Mouse (Mus musculus): ENCODE results near the gene R3hdml. TPM values are rescaled to one million over a fixed set of nuclear protein-coding genes. Genes with fewer than 3 reads are reported as not detected.
A peak's percentile ranks its signal among the peaks of the same experiment; 100 is the strongest.

The R3hdml gene
- total RNA-seq, 2 experiments from 2014 or later, result not detected

DNA sequence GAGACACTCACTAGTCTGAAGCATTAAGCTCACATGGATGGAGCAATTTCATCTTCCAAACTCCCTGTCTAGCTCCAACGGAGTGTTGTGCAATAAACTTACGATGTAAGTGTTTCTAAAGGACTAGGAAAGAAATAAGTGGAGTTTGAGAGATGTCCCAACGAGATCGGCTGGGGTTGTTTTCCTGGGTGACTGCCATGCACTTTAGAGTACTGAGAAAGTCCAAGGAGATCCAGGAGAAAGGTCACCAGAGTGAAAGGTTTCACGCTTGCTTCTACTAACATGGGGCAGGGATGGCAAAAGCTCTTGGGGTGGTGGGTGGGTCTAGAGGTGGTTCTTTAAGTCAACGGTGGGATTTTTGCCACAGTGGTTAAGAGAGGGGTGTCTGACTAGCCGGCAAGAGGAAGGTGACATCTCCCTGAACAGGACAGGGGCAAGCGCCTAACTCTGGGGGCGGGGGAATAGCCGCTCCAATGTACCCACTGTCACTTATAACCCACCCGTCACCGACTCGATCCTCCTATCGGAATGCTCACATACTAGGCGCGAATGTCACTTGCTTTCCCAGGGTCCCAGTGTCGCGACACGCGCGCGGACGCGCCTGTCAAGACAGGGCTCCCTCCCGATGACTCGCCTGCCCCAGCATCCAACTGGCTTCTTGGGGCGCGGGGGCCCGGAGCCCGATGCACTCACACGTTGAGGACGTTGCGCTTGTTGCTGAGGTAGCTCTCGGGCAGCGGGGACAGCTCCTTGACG lies 20.2 kb upstream of the R3hdml start:
- DNase-seq (ENCODE audit: low spot score in 2 of 2), result no peak

DNA sequence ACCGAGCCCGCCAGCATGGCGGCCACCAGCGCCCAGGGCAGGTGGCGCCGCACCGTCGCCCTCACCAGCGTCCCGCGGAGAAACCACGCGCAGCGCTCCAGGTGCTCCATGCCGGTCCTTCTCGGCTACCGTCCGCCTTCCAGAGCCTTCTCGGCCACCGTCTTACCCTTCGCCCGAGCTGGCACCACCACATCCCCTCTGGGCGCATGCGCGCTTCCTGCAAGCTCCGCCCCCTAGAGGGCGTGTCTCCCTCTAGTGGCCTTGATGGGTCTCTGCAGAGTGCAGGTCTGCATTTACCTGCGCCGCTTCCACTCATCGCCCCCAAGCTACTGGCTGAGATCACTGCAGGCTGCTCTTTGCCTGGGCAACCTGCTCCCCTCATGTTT lies 19.7 kb upstream of the R3hdml start, which contains the start of gene Fitm2:
Gene Fitm2 (minus strand): TSS at position 164 of the 386 bp plus-strand sequence.
- peak; percentile 86 to 94 for DNase-seq (ENCODE audit: low spot score in 2 of 2)

DNA sequence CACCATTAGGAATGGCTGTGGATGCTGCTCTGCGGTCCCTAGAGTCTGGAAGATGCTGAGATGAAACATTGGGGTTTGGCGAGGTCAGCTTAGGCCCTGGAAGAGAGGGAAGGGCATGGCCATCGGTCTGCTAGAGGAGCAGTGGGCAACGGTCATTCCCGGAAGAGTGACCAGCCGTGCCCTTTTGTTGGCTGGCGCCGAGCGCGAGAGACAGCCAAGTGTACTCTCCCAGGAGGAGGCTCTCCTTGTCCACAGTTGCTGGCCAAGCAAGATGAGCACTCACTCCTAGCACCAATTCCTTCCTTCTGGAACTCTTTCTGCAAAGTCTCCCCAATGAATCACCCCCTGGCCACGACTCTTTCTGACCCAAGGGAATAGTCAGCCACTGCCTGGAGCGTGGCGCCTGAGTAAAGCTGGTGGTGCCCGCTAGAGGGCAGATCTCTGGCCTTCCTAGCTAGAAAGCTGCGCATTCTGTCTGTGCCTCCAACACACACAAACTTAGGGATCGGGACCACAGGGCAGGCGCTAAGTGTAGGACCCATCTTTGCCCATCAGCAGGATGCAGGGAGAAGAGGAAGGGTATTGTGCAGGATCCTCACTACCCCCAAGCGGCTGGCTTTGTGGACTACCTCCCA lies 11.8 kb upstream of the R3hdml start:
- no peak for DNase-seq (ENCODE audit: low spot score in 2 of 2)

DNA sequence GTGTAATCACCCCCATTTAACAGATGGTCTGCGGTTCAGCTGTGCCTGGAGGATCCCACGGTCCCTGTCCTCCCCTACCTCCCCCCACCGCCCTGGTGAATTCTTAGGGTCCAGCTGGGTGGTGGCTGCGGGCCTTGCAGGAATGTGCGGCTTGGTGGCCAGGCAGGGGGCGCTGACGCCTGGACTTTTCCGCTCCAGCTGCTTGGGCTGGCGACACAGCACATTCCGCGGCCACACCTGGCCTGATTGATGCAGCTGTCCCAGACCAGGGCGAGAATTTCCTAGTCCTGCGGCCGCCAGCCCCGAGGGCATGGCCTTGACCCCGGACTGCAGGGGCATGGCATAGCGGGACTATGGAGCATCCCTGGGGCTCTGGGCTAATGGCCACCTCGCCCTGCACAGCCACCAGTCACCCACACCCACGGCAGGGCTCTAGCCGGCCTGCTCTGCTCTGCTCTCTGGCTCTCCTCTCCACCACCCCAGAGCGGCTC lies 10.5 kb upstream of the R3hdml start:
- DNase-seq (ENCODE audit: low spot score in 2 of 2), result peak in 1 of 2 experiments; percentile 40

DNA sequence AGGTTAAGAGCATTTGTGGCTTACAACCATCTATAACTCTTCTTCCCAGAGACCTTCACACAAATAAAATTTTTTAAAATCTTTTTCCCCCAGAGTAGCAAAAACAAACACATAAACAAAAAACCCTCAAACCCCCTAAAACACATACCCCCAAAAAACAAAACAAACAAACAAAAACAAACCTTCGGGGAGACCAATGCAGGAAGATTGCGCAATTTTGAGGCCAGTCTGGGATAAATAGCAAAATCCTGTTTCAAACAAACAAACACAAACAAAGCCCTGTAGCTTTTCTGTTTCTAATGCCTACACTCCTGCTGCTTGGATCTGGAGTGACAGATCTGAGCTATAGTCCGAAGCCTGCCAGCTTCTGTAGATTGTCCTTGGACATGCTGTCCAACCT lies 4.8 kb upstream of the R3hdml start:
- no peak for DNase-seq (ENCODE audit: low spot score in 2 of 2)

DNA sequence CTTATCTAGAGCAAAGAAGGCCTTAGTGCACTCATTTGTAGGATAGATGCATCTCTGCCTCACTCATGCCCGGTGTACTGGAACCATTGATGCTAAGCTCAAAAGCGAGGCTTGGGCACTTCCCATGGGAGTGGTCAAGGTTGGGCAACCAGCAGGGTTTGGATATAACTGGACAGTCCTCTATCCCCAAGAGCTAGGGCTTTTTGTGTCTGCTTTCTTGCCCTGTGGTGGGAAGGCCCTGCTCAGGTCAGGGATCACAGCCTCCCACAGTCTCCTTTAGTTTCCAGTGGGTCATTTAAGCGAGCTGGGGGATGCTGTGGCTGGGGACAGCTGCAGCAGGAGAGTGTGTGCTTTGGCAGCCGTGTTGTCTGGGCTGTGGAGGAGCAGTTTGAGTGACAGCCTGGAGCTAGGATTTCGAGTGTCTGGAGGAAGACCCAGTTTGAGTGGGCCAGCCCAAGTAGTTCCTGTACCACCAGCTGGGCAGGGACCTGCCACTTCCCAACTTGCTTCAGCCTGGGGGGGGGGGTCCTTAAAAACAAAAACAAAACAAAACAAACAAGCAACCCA lies 2.3 kb upstream of the R3hdml start:
- no peak for DNase-seq (ENCODE audit: low spot score in 2 of 2)

DNA sequence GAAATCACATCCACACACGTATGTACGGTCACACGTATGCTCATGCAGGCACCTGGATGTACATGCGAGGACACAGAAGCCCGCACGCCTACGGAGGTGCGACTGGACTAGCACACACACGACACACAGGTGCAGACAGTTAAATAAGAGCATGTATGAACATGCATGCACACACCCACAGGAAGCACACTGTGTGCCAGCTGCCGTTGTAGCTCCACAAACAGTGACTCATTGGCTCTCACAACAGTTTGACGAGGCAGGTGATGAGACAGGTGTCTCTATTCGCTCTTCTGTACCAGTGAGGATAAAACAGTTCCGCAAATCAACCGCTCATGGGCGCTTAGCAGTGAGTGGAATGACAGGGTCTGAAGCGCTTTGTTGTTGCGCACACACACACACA lies 1.5 kb upstream of the R3hdml start:
- DNase-seq (ENCODE audit: low spot score in 2 of 2), result no peak

DNA sequence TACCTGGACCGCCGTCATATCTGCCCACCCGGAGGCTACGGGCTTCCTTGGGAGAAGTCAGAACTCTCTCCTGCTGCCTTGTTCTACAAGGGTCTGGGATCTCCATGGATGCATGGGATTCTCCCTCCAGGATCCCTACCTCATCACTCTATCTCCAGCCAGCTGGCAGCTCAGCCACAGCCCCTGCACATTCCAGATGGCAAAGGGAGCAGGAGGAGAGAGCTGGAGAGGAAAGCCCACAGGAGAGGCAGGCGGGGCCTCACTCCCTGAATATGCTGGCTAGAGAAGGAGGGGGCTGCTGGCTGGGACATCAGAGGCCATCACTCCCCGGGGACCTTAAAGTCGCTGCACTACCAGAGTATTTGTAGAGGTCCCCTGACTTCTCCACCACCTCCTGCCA lies 767 bp upstream of the R3hdml start:
- DNase-seq (ENCODE audit: low spot score in 2 of 2), result no peak

DNA sequence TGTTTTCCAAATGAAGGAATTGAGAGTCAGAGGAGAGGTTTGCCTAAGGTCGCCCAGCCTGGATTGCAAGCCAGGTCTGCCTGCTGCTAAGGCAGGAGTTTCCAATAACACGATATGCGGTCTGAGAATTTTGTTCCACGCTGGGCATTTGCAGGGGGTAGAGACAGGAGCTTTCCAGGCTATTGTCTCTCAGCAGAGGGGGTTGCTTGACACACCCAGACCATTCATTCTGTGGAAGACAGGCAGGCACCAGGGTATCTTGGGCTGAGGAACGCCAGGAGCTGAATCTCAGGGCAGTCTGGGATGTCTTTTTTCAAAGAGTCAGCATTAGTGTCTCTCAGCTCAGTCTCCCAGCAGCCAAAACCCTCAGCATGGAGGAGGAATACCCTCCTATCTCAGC lies 913 bp downstream of the R3hdml start:
- no peak for DNase-seq (ENCODE audit: low spot score in 2 of 2)

DNA sequence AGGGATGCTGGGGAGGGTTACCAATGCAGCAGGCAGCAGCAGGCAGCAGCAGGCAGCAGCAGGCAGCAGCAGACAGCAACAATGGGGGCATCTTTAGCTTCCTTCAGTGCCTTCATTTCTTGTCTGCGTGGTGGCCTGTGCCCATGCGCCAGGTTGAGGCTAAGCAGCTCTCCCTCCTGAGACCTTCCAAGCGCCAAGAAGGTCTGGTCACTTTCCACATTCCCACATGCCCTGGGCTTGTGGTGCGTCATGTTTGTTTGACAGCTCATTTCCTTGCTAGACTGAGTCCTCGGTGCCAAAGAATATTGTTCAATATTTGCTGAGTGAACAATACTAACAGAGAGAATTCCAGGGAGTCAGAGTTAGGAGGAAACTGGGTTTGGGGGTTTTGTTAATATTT lies 1.9 kb downstream of the R3hdml start:
- no peak for DNase-seq (ENCODE audit: low spot score in 2 of 2)

DNA sequence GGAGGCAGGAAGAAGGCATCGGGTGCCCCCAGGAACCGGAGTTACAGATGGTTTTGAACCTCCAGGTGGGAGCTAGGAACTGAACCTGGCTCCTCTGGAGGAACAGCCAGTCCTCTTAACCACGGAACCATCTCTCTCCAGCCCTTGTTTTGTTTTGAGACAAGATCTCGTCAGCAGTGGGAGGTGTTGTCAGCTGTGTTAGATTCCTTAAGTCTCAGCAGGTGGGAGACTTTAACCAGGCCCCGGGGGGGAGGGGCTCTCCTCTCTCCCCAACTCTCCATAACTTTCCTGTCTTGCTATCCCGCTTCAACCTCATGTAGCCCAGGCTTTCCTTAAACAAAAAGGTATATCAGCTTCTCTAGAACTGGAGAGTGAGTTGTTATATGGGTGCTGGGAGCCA lies 2.3 kb downstream of the R3hdml start:
- DNase-seq (ENCODE audit: low spot score in 2 of 2), result no peak

DNA sequence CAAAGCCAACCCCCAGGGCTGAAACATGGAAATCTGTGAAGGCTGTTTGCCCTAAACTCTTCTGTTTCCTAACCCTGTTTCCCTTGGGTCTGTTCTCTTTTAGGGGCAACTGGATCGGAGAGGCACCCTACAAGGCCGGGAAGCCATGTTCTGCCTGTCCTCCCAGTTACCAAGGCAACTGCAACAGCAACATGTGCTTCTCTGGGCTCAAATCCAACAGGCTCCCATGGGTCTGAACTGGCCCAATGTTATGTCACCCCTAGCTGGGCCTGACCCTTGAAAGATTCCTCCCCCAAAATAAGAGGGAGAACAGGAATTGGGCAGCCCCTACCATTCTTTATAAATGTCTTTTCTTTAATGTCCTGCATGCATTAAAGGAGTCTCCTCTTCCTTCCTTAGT lies 10.1 kb downstream of the R3hdml start:
- no peak for DNase-seq (ENCODE audit: low spot score in 2 of 2)

DNA sequence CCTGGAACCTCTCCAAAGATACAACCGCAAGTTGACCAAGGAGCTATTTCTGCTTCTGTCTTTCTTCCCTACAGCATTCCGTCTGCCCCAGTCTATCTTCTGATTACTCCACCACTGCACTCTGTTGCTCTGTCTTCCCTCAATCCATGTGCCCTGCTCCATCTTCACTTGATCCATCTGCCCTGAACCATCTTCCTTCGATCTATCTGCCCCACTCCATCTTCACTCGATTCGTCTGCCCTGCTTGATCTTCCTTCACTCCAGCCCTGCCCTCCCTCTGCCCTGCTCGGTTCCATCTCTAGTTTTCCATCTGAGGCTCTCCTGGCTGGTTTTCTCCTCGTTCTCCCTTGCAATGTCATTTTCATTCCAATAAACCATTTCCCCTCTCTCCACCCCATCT lies 11.1 kb downstream of the R3hdml start:
- DNase-seq (ENCODE audit: low spot score in 2 of 2), result no peak

DNA sequence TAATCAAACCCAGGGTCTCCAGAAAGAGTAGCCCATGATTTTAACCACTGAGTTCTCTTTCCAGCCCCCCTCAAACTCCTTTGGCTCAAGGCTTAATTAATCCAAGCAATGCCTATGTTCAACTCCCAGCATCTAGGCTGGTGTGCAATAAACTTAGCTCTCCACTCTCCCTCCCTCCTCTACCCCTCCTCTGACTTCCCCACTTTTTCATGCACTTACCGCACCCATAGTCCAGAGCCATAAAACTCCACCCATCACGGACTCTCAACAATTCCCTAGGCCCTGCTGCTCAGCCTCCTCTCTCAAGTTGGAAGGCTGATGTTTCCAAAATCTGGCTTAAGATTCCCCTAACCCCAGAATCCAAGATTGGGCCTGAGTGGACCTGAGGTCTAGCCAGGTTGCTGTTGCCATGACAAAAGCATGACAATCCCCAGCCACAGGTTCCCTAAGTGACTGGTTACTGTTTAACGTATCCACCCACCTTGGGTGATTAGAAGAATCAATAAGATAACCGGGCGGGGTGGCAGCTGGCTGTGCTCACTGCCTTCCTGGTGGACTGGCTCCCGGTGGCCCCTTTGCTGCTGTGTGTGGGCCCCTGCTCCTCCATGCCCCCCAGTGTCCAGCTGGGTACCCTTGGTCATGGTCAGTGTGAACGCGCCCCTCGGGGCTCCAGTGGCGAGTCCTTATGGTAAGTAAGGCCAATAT lies 14.3 kb downstream of the R3hdml start, which contains the start of gene Hnf4a:
Gene Hnf4a (plus strand): TSS at position 509 of the 705 bp plus-strand sequence.
- no peak for DNase-seq (ENCODE audit: low spot score in 2 of 2)

DNA sequence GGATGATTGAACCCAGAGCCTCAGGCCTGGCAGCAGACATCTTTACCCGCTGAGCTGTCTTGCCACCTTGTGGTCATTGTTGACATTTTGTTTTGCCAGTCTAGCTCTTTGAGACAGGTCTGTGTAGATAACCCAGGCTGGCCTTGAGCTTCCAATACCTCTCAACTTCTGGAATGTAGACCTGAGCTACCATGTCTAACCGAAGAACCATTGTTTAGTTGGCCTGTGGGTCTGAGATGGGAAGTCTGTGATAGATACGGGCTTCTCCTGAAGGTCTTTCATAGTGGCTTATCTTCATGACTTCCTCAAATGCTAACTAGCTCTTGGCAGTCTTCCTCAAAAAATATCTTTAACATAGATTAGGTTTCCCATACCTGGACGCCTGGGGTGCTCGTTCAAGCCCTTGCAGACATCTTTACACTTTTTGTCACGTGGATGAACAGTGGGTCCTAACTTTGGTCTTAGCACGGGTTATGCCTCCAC lies 33.7 kb downstream of the R3hdml start:
- no peak for DNase-seq (ENCODE audit: low spot score in 2 of 2)

DNA sequence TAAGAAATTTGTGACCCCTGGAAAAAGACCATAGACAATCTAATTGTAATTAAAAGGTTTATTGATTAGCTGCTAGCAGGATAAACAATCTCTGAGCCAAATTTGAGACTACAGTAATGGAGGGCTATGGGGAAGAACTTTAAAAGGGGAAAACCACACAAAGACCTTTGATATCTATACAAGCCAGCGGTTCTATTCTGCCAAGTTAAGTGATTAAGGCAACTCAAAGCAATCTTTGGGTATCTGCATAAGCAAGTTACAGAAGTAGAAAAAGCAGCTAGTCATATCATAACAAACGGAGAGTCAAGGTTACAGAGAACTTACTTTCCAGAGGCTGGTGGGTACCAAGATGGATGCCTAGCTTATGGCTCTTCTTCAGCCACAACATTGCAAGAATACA lies 35.4 kb downstream of the R3hdml start:
- no peak for DNase-seq (ENCODE audit: low spot score in 2 of 2)

DNA sequence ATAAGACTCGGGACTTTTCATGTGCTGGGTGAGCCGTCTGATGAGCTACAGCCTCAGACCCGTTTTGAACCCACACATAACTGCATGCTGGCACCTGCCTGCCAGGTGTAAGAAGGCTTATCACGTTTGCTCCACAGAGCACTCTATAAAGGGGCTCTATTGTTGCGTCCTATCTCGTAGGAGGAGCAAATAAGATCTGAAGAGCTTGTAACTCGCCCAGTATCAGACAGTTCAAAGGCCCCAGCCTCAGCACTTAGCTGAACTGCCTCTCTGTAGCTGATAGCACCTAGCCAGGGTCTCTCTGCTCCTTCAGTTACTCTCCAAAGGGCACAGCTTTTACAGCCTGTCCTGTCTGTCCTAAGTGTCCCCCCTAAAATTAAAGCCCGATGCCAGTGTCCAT lies 38.3 kb downstream of the R3hdml start:
- no peak for DNase-seq (ENCODE audit: low spot score in 2 of 2)

DNA sequence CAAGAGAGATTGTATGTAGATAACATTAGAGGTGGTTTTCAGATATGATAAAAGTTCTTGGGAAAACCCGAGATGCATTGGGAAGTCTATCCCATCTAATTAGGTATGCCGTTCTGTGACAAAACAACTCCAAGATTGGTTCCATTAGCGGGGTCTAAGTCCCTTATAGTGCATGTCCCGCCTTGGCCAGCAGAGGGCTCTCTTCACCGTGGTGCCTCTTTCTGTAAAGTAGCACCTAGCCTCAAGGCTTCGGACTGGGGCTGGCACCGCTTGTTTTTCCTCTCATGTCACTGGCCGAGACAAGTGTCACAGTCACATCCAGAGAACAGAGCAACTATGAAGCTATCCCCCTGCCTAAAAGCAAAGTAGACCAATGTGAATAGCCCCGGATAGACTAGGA lies 39.8 kb downstream of the R3hdml start:
- peak; percentile 49 to 76 for DNase-seq (ENCODE audit: low spot score in 2 of 2)

DNA sequence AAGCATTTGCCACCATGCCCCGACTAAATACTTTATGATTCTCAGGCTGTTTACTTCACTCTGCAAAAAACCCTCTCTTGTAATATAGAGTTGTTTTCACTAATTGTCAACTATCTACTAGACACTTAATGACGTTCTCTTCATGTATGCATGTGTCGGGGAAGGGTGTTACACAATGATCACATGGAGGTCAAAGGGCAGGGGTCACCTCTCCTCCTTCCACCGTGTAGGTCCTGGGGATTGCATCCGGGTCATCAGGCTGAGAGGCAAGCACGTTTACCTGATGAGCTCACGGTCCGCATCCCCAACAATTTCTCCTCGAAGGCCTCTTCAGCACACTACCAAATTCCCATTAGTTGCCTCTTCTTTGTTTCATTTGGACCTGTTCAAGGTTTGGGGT lies 41.1 kb downstream of the R3hdml start:
- no peak for DNase-seq (ENCODE audit: low spot score in 2 of 2)

DNA sequence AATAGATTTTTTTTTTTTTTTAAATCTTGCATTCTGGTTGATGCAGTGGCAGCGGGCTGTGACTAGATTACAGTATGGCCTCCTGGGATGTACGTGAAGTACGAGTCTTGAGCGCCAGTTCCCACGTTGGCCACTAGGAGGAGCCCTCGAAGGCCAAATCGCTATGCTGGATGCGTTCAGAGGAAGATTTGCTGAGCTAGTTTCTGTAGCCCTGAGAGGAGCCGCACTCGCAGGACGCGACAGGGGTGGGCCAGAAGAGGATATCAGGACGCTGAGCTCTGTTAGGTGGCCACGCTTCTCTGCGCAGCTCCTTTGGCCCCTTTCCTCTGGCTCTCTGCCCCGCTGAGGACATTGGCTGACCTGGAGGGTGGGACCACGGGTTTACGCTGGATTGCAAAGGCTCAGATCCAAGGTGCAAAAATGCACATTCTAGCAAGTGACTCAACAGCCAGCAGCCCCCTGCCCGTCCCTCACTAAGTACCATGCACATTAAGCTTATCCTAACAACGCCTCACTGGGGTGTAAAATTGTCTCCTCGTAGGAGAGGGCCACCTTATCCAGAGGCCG lies 42.9 kb downstream of the R3hdml start:
- peak; percentile 72 to 86 for DNase-seq (ENCODE audit: low spot score in 2 of 2)

DNA sequence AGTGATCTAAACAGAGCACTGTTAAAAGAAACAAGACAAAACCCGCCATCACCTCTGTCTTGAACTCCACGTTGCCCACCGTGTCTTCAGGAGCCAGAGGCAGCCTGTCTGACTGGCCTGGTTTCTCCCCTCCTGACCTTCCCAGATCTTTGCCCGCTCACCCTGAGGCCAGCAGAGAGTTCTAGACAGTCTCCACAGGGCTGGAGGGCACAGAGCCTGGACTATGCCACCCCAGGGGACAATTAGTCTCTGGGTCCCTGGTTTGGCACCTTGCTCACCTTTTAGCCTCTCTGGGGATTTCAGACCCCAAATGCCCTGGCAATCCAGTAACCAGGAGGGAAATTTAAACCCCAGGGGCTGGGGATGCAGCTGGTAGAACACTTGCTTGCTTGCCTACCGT lies 45.3 kb downstream of the R3hdml start:
- no peak for DNase-seq (ENCODE audit: low spot score in 2 of 2)

All from gastrocnemius, postnatal 4 days (tissue).